9 mouse cellular contexts compared by ENCODE assay signal in the genomic region with DNA sequence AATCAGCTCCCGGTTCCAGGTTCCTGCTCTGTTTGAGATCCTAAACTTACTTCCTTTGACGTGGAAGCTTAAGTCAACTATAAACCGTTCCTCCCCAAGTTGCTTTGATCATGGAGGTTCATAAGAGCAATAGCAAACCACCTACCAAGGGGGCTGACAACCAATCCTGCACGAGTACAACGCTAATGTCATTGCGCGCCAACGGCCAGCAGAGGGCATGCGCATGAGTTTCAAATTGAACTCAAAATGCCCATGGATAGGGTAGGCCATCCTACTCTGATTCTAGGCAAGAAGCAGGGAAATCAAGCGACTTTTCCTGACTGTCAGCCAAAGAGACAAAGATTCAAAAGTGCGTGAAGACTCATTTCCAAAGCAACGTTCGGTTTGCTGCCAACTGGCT. TPM values are rescaled to one million over a fixed set of nuclear protein-coding genes. Genes with fewer than 3 reads are reported as not detected.
A peak's percentile ranks its signal among the peaks of the same experiment; 100 is the strongest.
DNase-seq lines count a peak whose midpoint lies in the region; ATAC-seq and TF ChIP-seq lines count a peak whose summit lies in the region.
"Had no signal": no experiment of that assay in that cellular context is flagged by ENCODE, and none has a peak within 500 bp of the region (broad histone marks: within the 10 kb centered on the region; RNA-seq: fewer than 3 reads in every experiment).

A gene (minus strand): TSS at position 279 of the 400 bp plus-strand sequence.

- H3K36me3 ChIP-seq in forebrain, embryonic 14.5 days (ENCODE audit: control insufficient read depth, insufficient read depth, low read length) = no peaks in the 10 kb centered on the region
- H3K36me3 ChIP-seq in limb, embryonic 13.5 days = no peaks in the 10 kb centered on the region
- H3K36me3 ChIP-seq: stomach, embryonic 15.5 days had no signal

- 74% methylated on average over 13 of the region's 13 CpGs for WGBS in forebrain, embryonic 14.5 days
- 74% methylated on average over 13 of the region's 13 CpGs for WGBS in limb, embryonic 13.5 days

- H3K4me2 ChIP-seq in forebrain, embryonic 14.5 days (ENCODE audit: low read length) = no peak within 1 kb of the TSS
- no peak within 1 kb of the TSS for H3K4me2 ChIP-seq in limb, embryonic 13.5 days (replicated peaks)
- H3K4me2 ChIP-seq: stomach, embryonic 15.5 days had no signal

- ATAC-seq in forebrain, embryonic 14.5 days = no peak
- no peak for ATAC-seq in limb, embryonic 13.5 days (ENCODE audit: low FRiP score, low read depth)

- H3K9ac ChIP-seq in forebrain, embryonic 14.5 days (ENCODE audit: low read length) = no peak within 1 kb of the TSS
- H3K9ac ChIP-seq in limb, embryonic 13.5 days = no peak within 1 kb of the TSS
- H3K9ac ChIP-seq: stomach, embryonic 15.5 days had no signal

- H3K27me3 ChIP-seq in forebrain, embryonic 14.5 days (replicated peaks; ENCODE audit: control insufficient read depth, insufficient read depth, low read length) = no peaks in the 10 kb centered on the region
- no peaks in the 10 kb centered on the region for H3K27me3 ChIP-seq in limb, embryonic 13.5 days
- H3K27me3 ChIP-seq: stomach, embryonic 15.5 days had no signal

- peak; percentile 57 for TF ChIP-seq CTCF in layer of hippocampus, adult 2 months (conservative IDR thresholded peaks at IDR 0.05)

- H3K4me1 ChIP-seq in forebrain, embryonic 14.5 days (ENCODE audit: control insufficient read depth, insufficient read depth, low read length) = no peaks in the 10 kb centered on the region
- no peaks in the 10 kb centered on the region for H3K4me1 ChIP-seq in limb, embryonic 13.5 days
- H3K4me1 ChIP-seq: stomach, embryonic 15.5 days had no signal

- no peak within 1 kb of the TSS for H3K4me3 ChIP-seq in layer of hippocampus, adult 2 months
- no peak within 1 kb of the TSS for H3K4me3 ChIP-seq in forebrain, embryonic 14.5 days (ENCODE audit: low read depth, low read length)
- H3K4me3 ChIP-seq in limb, embryonic 13.5 days = no peak within 1 kb of the TSS
- H3K4me3 ChIP-seq: stomach, embryonic 15.5 days had no signal

- H3K27ac ChIP-seq in layer of hippocampus, adult 2 months = no peak within 1 kb of the TSS
- no peak within 1 kb of the TSS for H3K27ac ChIP-seq in forebrain, embryonic 14.5 days (ENCODE audit: low read depth, low read length)
- H3K27ac ChIP-seq in limb, embryonic 13.5 days = no peak within 1 kb of the TSS
- H3K27ac ChIP-seq: stomach, embryonic 15.5 days had no signal

- DNase-seq in layer of hippocampus, adult 2 months (ENCODE audit: low spot score in 2 of 2) = no peak
- DNase-seq in layer of hippocampus, adult 9-10 months (ENCODE audit: low spot score) = no peak
- DNase-seq in R1 (ENCODE audit: low read depth, low spot score) = peak; percentile 78
- DNase-seq in forebrain, embryonic 14.5 days (ENCODE audit: low spot score) = no peak
- DNase-seq in urinary bladder, adult 18-20 months (ENCODE audit: low spot score in 2 of 2) = no peak
- DNase-seq in gastrocnemius, postnatal 14 days = no peak
- no peak for DNase-seq in right cerebral cortex, postnatal 4 days

- intact Hi-C loops in gastrocnemius, postnatal 14 days (cut with DNase I; ENCODE audit: low total_unique reads) = no loop called here

- no peaks in the 10 kb centered on the region for H3K9me3 ChIP-seq in forebrain, embryonic 14.5 days (replicated peaks; ENCODE audit: control insufficient read depth, low read length)
- no peaks in the 10 kb centered on the region for H3K9me3 ChIP-seq in limb, embryonic 13.5 days
- H3K9me3 ChIP-seq: stomach, embryonic 15.5 days had no signal

RNA-seq across cellular contexts. Expression of the gene that starts here (rescaled TPM):
- 10 to 100 TPM; 26.0 to 26.3 TPM for total RNA-seq in layer of hippocampus, adult 2 months (2021)
- polyA plus RNA-seq in forebrain, embryonic 14.5 days (2014; fragmentation: Nextera tagmentation; extraction: Ambion mirVana) = 17.7 and 20.2 TPM in 2 replicates
- 14.1 and 14.8 TPM in 2 replicates for polyA plus RNA-seq in limb, embryonic 13.5 days (2015; fragmentation: Nextera tagmentation; extraction: Ambion mirVana)
- total RNA-seq in gastrocnemius, postnatal 14 days (2021) = 1 to 10 TPM; 1.9 to 2.0 TPM

Comparison
In these comparisons a context has a peak if more than half of its experiments do, and no peak if none do; other contexts are left out.
1. RNA of the gene that starts here (total RNA-seq): 26.0 to 26.3 TPM in layer of hippocampus, adult 2 months; 1.9 to 2.0 TPM in gastrocnemius, postnatal 14 days; every median in the first group is over 4 times any median in the second.